Mouse (Mus musculus) limb, embryonic 14.5 days (tissue): ENCODE measurements around the gene Emp1. TPM values are rescaled to one million over a fixed set of nuclear protein-coding genes. Genes with fewer than 3 reads are reported as not detected.

Source experiments
- ATAC-seq: fragments of 200-750 bp; cut with Nextera tagmentation; 2 replicates; pipeline ENCODE4 v1.8.0; 2017; ENCODE audit warnings: low read depth, moderate number of reproducible peaks, moderate TSS enrichment; ENCODE audit not compliant: low FRiP score
- DNase-seq: peaks from one replicate; pipeline ENCODE4 v3.0.0-alpha.2; 2015; ENCODE audit warnings: low spot score
- H3K27ac ChIP-seq: fragments of 300-500 bp; sonication (generic); replicated peaks from 2 replicates; pipeline ENCODE4 v1.5.1; 2014; ENCODE audit warnings: low read depth, mild to moderate bottlenecking, low read length, moderate library complexity, mixed read lengths
- H3K27me3 ChIP-seq: fragments of 300-500 bp; sonication (generic); 2 replicates; pipeline ENCODE4 v1.6.1; 2014; ENCODE audit warnings: low read length, mixed read lengths; ENCODE audit not compliant: control insufficient read depth, insufficient read depth
- H3K36me3 ChIP-seq: fragments of 300-500 bp; sonication (generic); 2 replicates; pipeline ENCODE4 v1.6.1; 2014; ENCODE audit warnings: mild to moderate bottlenecking, low read length, moderate library complexity, mixed read lengths; ENCODE audit not compliant: control insufficient read depth, insufficient read depth
- H3K4me1 ChIP-seq: fragments of 300-500 bp; sonication (generic); 2 replicates; pipeline ENCODE4 v1.6.1; 2014; ENCODE audit warnings: antibody characterized with exemption, low read length, mixed read lengths; ENCODE audit not compliant: control insufficient read depth, insufficient read depth
- H3K4me2 ChIP-seq: fragments of 300-500 bp; sonication (generic); replicated peaks from 2 replicates; pipeline ENCODE4 v1.6.1; 2014; ENCODE audit warnings: low read depth, mild to moderate bottlenecking, low read length, moderate library complexity; ENCODE audit not compliant: severe bottlenecking
- H3K4me3 ChIP-seq: fragments of 300-500 bp; sonication (generic); replicated peaks from 2 replicates; pipeline ENCODE4 v1.5.1; 2014; ENCODE audit warnings: low read length
- H3K9ac ChIP-seq: fragments of 300-500 bp; sonication (generic); 2 replicates; pipeline ENCODE4 v1.6.1; 2014; ENCODE audit warnings: mild to moderate bottlenecking, low read depth, low read length, moderate library complexity; ENCODE audit not compliant: severe bottlenecking
- H3K9me3 ChIP-seq: fragments of 300-500 bp; sonication (generic); 2 replicates; pipeline ENCODE4 v1.6.1; 2016; ENCODE audit warnings: low read length; ENCODE audit not compliant: control insufficient read depth
- POLR2A ChIP-seq: fragments of 200-500 bp; IDR thresholded peaks from 2 replicates; pipeline ENCODE4 v1.8.0; 2012; ENCODE audit warnings: inconsistent platforms, mild to moderate bottlenecking, moderate library complexity, borderline replicate concordance; ENCODE audit not compliant: insufficient read depth, insufficient read length; ENCODE audit errors: extremely low read depth
- WGBS: fragments of 180-500 bp; shearing (Covaris S2); extraction: QIAGEN DNeasy Blood & Tissue Kit; methylation state at CpG from one replicate; pipeline ENCODE4 v1.1.7; 2014; 5-methylcytosine and 5-hydroxymethylcytosine counted together
- polyA plus RNA-seq, 2 experiments: library from polyadenylated mRNA; depleted of rRNA in 1 of 2; stranded (reverse) in 1 of 2; unstranded in 1 of 2; fragments of >200 nt; fragmentation: Nextera tagmentation in 1 of 2; extraction: Ambion mirVana in 1 of 2; gene quantifications; 2 replicates each; pipeline versions ENCODE4 v1.2.1 to v1.2.3; 2012 to 2014

Emp1 gene
- polyA plus RNA-seq, 2 experiments: 98.9 to 366 TPM

- TF ChIP-seq POLR2A: no peak
- H3K36me3 ChIP-seq: no peaks in the 10 kb centered on the region
- peak overlapping the region; percentile 17; the same call in 1 of the 2 replicates for H3K4me2 ChIP-seq
- no peaks in the 10 kb centered on the region for H3K27me3 ChIP-seq
- ATAC-seq: peak; percentile 65; the same call in 1 of the 2 replicates
- no peaks in the 10 kb centered on the region for H3K9me3 ChIP-seq
- peak overlapping the region; percentile 38; the same call in 1 of the 2 replicates for H3K27ac ChIP-seq
- DNase-seq: peak; percentile 44
- WGBS: 43% methylated on average over 16 of the region's 16 CpGs
- H3K4me1 ChIP-seq: peaks cover 13% of the 10 kb centered on the region
- no peak overlapping the region for H3K4me3 ChIP-seq
- H3K9ac ChIP-seq: no peak overlapping the region
Measured at GRCm38 (mm10) chr6:135323311-135323982, 38.9 kb upstream of the Emp1 start.

GRCm38 (mm10) chr6:135324111-135324510 is 38.2 kb upstream of the Emp1 start:
- no peak for ATAC-seq
- no peak for TF ChIP-seq POLR2A

GRCm38 (mm10) chr6:135324686-135325300 is 37.6 kb upstream of the Emp1 start:
- TF ChIP-seq POLR2A: no peak
- ATAC-seq (no peak), DNase-seq (no peak)
- Histone ChIP-seq H3K4me1 (peaks cover 13% of the 10 kb centered on the region), H3K9me3 (no peaks in the 10 kb centered on the region), H3K4me2 (no peak overlapping the region), H3K9ac (no peak overlapping the region), H3K27ac (no peak overlapping the region), H3K4me3 (no peak overlapping the region), H3K36me3 (no peaks in the 10 kb centered on the region), H3K27me3 (no peaks in the 10 kb centered on the region)
- 78% methylated on average over 9 of the region's 9 CpGs for WGBS

More at GRCm38 (mm10) chr6:135324111-135324510, 38.2 kb upstream of the Emp1 start:
- DNase-seq: no peak
- Histone ChIP-seq H3K4me2 (no peak overlapping the region), H3K9me3 (no peaks in the 10 kb centered on the region), H3K4me1 (peaks cover 13% of the 10 kb centered on the region), H3K27me3 (no peaks in the 10 kb centered on the region), H3K27ac (no peak overlapping the region), H3K4me3 (no peak overlapping the region), H3K9ac (no peak overlapping the region), H3K36me3 (no peaks in the 10 kb centered on the region)
- 63% methylated on average over 3 of the region's 3 CpGs for WGBS

- ATAC-seq (no peak), DNase-seq (no peak)
- no peaks in the 10 kb centered on the region for H3K9me3 ChIP-seq
- H3K4me2 ChIP-seq: no peak overlapping the region
- H3K4me3 ChIP-seq: no peak overlapping the region
- H3K27ac ChIP-seq: no peak overlapping the region
- peaks cover 14% of the 10 kb centered on the region for H3K4me1 ChIP-seq
- no peak overlapping the region for H3K9ac ChIP-seq
- no peak for TF ChIP-seq POLR2A
- H3K36me3 ChIP-seq: no peaks in the 10 kb centered on the region
- H3K27me3 ChIP-seq: no peaks in the 10 kb centered on the region
- WGBS: 83% methylated on average over 7 of the region's 7 CpGs
Measured at GRCm38 (mm10) chr6:135326847-135327246, 35.5 kb upstream of the Emp1 start.

GRCm38 (mm10) chr6:135331916-135332315 is 30.4 kb upstream of the Emp1 start:
- ATAC-seq (peak; percentile 27), DNase-seq (peak; percentile 68)
- Histone ChIP-seq H3K27me3 (no peaks in the 10 kb centered on the region), H3K4me3 (no peak overlapping the region), H3K4me2 (peak overlapping the region; percentile 25; the same call in 1 of the 2 replicates), H3K36me3 (no peaks in the 10 kb centered on the region), H3K27ac (peak overlapping the region; percentile 95), H3K4me1 (peaks cover 33% of the 10 kb centered on the region), H3K9me3 (no peaks in the 10 kb centered on the region), H3K9ac (no peak overlapping the region; the same call in 1 of the 2 replicates)
- no peak for TF ChIP-seq POLR2A
- 57% methylated on average over 4 of the region's 4 CpGs for WGBS
